In genomic region chr11:54703306-54703705, GRCm38 (mm10) we compare ENCODE assay signal across 9 mouse cellular contexts.
DNase-seq lines count a peak whose midpoint lies in the region; ATAC-seq and TF ChIP-seq lines count a peak whose summit lies in the region.
"Had no signal": no experiment of that assay in that cellular context is flagged by ENCODE, and none has a peak within 500 bp of the region (broad histone marks: within the 10 kb centered on the region; RNA-seq: fewer than 3 reads in every experiment).

No protein-coding gene starts in this region.

- TF ChIP-seq EP300 in heart, adult 2 months (IDR thresholded peaks at IDR 0.05; ENCODE audit: insufficient read depth, low read depth, low read length), result no peak

- no peaks in the 10 kb centered on the region for H3K4me1 ChIP-seq in heart, embryonic 11.5 days (ENCODE audit: control insufficient read depth, insufficient read depth, low read length)
- no peaks in the 10 kb centered on the region for H3K4me1 ChIP-seq in heart, adult 2 months (ENCODE audit: control insufficient read depth, insufficient read depth, low read length)

- no peaks in the 10 kb centered on the region for H3K9me3 ChIP-seq in heart, embryonic 11.5 days (replicated peaks; ENCODE audit: control insufficient read depth, low read length)
- H3K9me3 ChIP-seq: megakaryocyte, embryonic 14.5 days had no signal

- H3K36me3 ChIP-seq in heart, embryonic 11.5 days (ENCODE audit: control insufficient read depth, insufficient read depth, low read length), result no peaks in the 10 kb centered on the region
- H3K36me3 ChIP-seq in heart, adult 2 months (ENCODE audit: control insufficient read depth, insufficient read depth, low read length), result no peaks in the 10 kb centered on the region

- 35% methylated on average over 4 of the region's 4 CpGs for WGBS in heart, embryonic 11.5 days (ENCODE audit: insufficient replicate concordance)
- WGBS in heart, adult 2 months, result 30% methylated on average over 4 of the region's 4 CpGs

- no peak for TF ChIP-seq POLR2A in heart, adult 2 months (IDR thresholded peaks at IDR 0.05; ENCODE audit: insufficient read depth, low read depth, low read length)

- H3K27ac ChIP-seq in heart, embryonic 11.5 days (ENCODE audit: low read depth, low read length), result no peak overlapping the region
- H3K27ac ChIP-seq in heart, adult 2 months, result no peak overlapping the region
- no peak overlapping the region for H3K27ac ChIP-seq in layer of hippocampus, adult 2 months

- no peaks in the 10 kb centered on the region for H3K27me3 ChIP-seq in heart, embryonic 11.5 days (ENCODE audit: control insufficient read depth, insufficient read depth, low read length)
- H3K27me3 ChIP-seq in heart, adult 2 months (ENCODE audit: control insufficient read depth, insufficient read depth, low read length), result no peaks in the 10 kb centered on the region
- H3K27me3 ChIP-seq: megakaryocyte, embryonic 14.5 days had no signal

- H3K4me2 ChIP-seq in heart, embryonic 11.5 days, result no peak overlapping the region

- ATAC-seq in heart, embryonic 11.5 days (replicated peaks; ENCODE audit: insufficient number of reproducible peaks, low FRiP score, low TSS enrichment), result no peak

- H3K79me2 ChIP-seq in heart, adult 2 months (replicated peaks; ENCODE audit: control insufficient read depth, insufficient read depth, low read length), result no peaks in the 10 kb centered on the region

- intact Hi-C loops in heart, adult 2 months (cut with DNase I), result loop anchor here (1.0 to 5.0 kb wide), 4 partner anchors 84 to 279 kb away; partner anchors contain the start of genes Cdc42se2 and Lyrm7

- H3K9ac ChIP-seq in heart, embryonic 11.5 days (ENCODE audit: low read depth, low read length), result no peak overlapping the region
- H3K9ac ChIP-seq in heart, adult 2 months (ENCODE audit: low read depth, low read length), result no peak overlapping the region

- no peak overlapping the region for H3K4me3 ChIP-seq in heart, embryonic 11.5 days (ENCODE audit: low read depth, low read length)
- H3K4me3 ChIP-seq in heart, adult 2 months, result no peak overlapping the region
- no peak overlapping the region for H3K4me3 ChIP-seq in layer of hippocampus, adult 2 months
- H3K4me3 ChIP-seq: megakaryocyte, embryonic 14.5 days had no signal

- peak; percentile 71 to 93 for DNase-seq in heart, adult 18-20 months
- peak; percentile 65 for DNase-seq in adrenal gland, adult 2 months
- peak; percentile 29 for DNase-seq in embryo, embryonic 11.5 days (ENCODE audit: low read depth, low spot score)
- peak; percentile 73 to 80 for DNase-seq in heart, adult 2 months
- DNase-seq in layer of hippocampus, adult 2 months (ENCODE audit: low spot score in 2 of 2), result peak; percentile 65 to 68
- peak; percentile 85 for DNase-seq in lung, postnatal 10 days
- peak; percentile 60 for DNase-seq in right cerebral cortex, postnatal 25 days

- peak; percentile 92 for TF ChIP-seq CTCF in heart, adult 2 months (IDR thresholded peaks at IDR 0.05)
- peak; percentile 86 for TF ChIP-seq CTCF in layer of hippocampus, adult 2 months (conservative IDR thresholded peaks at IDR 0.05)

Comparison
In these comparisons a context has a peak if more than half of its experiments do, and no peak if none do; other contexts are left out.
1. DNase-seq: peak in every context shown above with its lines; median percentile 85 in lung, postnatal 10 days; 82 in heart, adult 18-20 months; 76 in heart, adult 2 months; 66 in layer of hippocampus, adult 2 months; 65 in adrenal gland, adult 2 months; 60 in right cerebral cortex, postnatal 25 days; 29 in embryo, embryonic 11.5 days.